Mouse (Mus musculus): ENCODE data around the gene Tfr2.
"Not testable (repeated sequence)": the region's sequence is repeated elsewhere in the genome, so short reads cannot be mapped to it uniquely, and the experiment has no call there.

The Tfr2 gene

GRCm38 (mm10) chr5:137583670-137584169, 14.1 kb downstream of the Tfr2 start:
- peak; percentile 46 for DNase-seq (ENCODE audit: low read depth, low spot score)

GRCm38 (mm10) chr5:137584976-137585375, 15.3 kb downstream of the Tfr2 start:
- peak; percentile 92 for DNase-seq (ENCODE audit: low read depth, low spot score)

- no peak for DNase-seq (ENCODE audit: low read depth, low spot score)
Measured at GRCm38 (mm10) chr5:137590507-137590906, 20.9 kb downstream of the Tfr2 start.

GRCm38 (mm10) chr5:137595921-137596320, 26.3 kb downstream of the Tfr2 start:
- no peak for DNase-seq (ENCODE audit: low read depth, low spot score)

GRCm38 (mm10) chr5:137596601-137597261, 27.1 kb downstream of the Tfr2 start:
- DNase-seq (ENCODE audit: low read depth, low spot score), result peak; percentile 80

GRCm38 (mm10) chr5:137597625-137598024, 28.0 kb downstream of the Tfr2 start:
- DNase-seq (ENCODE audit: low read depth, low spot score), result peak; percentile 56

GRCm38 (mm10) chr5:137598100-137598826, 28.6 kb downstream of the Tfr2 start:
- DNase-seq (ENCODE audit: low read depth, low spot score), result no peak

GRCm38 (mm10) chr5:137599600-137599999, 30.0 kb downstream of the Tfr2 start:
- no peak for DNase-seq (ENCODE audit: low read depth, low spot score)

GRCm38 (mm10) chr5:137600281-137600618, 30.6 kb downstream of the Tfr2 start:
- no peak for DNase-seq (ENCODE audit: low read depth, low spot score)

GRCm38 (mm10) chr5:137600619-137601364, 31.2 kb downstream of the Tfr2 start, which contains the start of gene Mospd3:
Gene Mospd3 (minus strand): TSS chr5:137601058.
- peak; percentile 100 for DNase-seq (ENCODE audit: low read depth, low spot score)

- peak; percentile 73 for DNase-seq (ENCODE audit: low read depth, low spot score)
Measured at GRCm38 (mm10) chr5:137601365-137601729, 31.7 kb downstream of the Tfr2 start.

- DNase-seq (ENCODE audit: low read depth, low spot score), result peak; percentile 89
Measured at GRCm38 (mm10) chr5:137607860-137608653, 38.4 kb downstream of the Tfr2 start.

GRCm38 (mm10) chr5:137608654-137609190, 39.1 kb downstream of the Tfr2 start:
- DNase-seq (ENCODE audit: low read depth, low spot score), result peak; percentile 66

GRCm38 (mm10) chr5:137609292-137609691, 39.7 kb downstream of the Tfr2 start:
- DNase-seq (ENCODE audit: low read depth, low spot score), result no peak

- no peak for DNase-seq (ENCODE audit: low read depth, low spot score)
Measured at GRCm38 (mm10) chr5:137610056-137610455, 40.4 kb downstream of the Tfr2 start.

GRCm38 (mm10) chr5:137610548-137611244, 41.1 kb downstream of the Tfr2 start:
- peak; percentile 95 for DNase-seq (ENCODE audit: low read depth, low spot score)

GRCm38 (mm10) chr5:137611245-137611602, 41.6 kb downstream of the Tfr2 start:
- no peak for DNase-seq (ENCODE audit: low read depth, low spot score)

GRCm38 (mm10) chr5:137613076-137613475, 43.4 kb downstream of the Tfr2 start:
- no peak for DNase-seq (ENCODE audit: low read depth, low spot score)

- DNase-seq (ENCODE audit: low read depth, low spot score), result peak; percentile 84
Measured at GRCm38 (mm10) chr5:137613550-137613949, 43.9 kb downstream of the Tfr2 start, which contains the start of gene Pcolce. Gene Pcolce (minus strand): TSS chr5:137613784.

- not testable (repeated sequence) for DNase-seq (ENCODE audit: low read depth, low spot score)
Measured at GRCm38 (mm10) chr5:137614921-137615320, 45.3 kb downstream of the Tfr2 start.

GRCm38 (mm10) chr5:137615347-137615746, 45.7 kb downstream of the Tfr2 start:
- DNase-seq (ENCODE audit: low read depth, low spot score), result peak; percentile 78
